Mouse (Mus musculus): ENCODE measurements around the gene Hoxb2.

Hoxb2 gene

DNA sequence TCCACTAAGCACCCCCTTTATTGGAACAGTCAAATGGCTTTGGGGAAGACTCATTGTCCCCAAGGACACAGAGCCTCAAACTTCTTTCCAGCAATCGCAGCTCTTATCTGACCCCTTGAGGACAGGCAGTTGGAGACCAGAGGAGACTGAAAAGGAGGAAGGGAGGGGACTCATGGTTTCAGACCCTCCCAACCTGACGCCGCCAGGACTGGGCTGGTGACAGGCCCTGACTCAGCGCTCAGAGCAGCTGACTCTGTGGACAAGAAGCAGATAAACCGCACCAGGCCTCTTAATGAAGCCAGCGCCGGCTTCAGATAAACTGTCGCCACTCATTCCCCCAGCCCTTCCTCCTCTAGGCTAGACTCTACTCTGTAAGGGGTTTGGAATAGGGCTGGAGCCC lies 49.6 kb downstream of the Hoxb2 start:
- peak; percentile 23 for DNase-seq (ENCODE audit: low read depth, low spot score)
